Mouse (Mus musculus) erythroblast, embryonic 14.5 days (primary cell): ENCODE results near the gene Slc25a42.

Source experiments
- GATA1 ChIP-seq: IDR thresholded peaks from 2 replicates; pipeline ENCODE4 v1.6.1; 2012; ENCODE audit warnings: low read length, inconsistent platforms, mixed read lengths
- TAL1 ChIP-seq: IDR thresholded peaks from 3 replicates; pipeline ENCODE4 v1.6.1; 2012; ENCODE audit warnings: low read length, inconsistent platforms, mixed read lengths

- TF ChIP-seq TAL1, result no peak
- no peak for TF ChIP-seq GATA1
Observed at GRCm38 (mm10) chr8:70181212-70181902, 30.7 kb downstream of the Slc25a42 start.
